Mouse (Mus musculus): Measurements from ENCODE around the gene Zbtb16. TPM values are rescaled to one million over a fixed set of nuclear protein-coding genes. Genes with fewer than 3 reads are reported as not detected.

Gene Zbtb16
- total and polyA plus RNA-seq, 3 experiments = 0.34 to 3.0 (median 0.90) TPM

DNA sequence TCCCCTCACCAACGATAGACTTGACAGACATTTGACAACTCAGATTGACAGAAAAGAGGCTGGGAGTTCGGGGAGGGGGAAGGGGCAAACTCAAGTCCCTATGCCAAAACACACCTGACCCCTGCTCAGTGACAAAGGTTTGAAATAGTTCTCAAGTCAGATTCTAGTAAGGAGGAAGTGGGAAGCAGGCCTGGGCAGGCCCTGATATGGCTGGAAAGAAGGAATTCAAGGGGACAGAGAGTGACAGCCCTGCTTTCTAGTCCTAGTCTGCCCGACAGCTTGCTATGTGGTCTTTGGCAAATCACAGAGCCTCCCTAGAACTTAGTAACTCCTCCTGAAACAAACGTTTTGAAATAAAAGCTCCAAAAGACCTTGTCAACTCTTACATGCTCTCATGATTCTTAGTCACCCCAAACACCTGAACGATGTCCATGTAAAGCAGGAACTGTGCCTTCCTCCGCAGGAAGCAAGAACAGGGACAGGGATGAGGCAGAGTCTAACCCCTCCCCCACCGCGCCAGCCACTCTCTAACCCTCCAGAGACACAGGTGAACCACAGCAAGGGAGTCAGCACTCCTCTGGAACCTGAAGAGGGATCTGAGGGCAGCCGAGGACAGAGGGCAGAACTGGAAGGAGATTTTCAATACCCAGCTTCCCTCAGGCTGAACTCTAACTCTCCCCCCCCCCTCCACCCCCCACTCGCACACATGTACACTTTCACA lies 19.2 kb downstream of the Zbtb16 start:
- Histone ChIP-seq H3K27me3 (replicated peaks) (no peaks in the 10 kb centered on the region), H3K9ac (ENCODE audit: insufficient read depth, low read depth) (peak overlapping the region; percentile 34), H3K9me3 (replicated peaks; ENCODE audit: low read length) (no peaks in the 10 kb centered on the region), H3K4me1 (ENCODE audit: control insufficient read depth in 1 of 2, insufficient read depth in 2 of 2) (peaks cover 37 to 64% of the 10 kb centered on the region in 2 experiments), H3K4me3 (replicated peaks in 1 of 3; ENCODE audit: low read depth in 2 of 3, low read length in 2 of 3, poor library complexity in 1 of 3) (peak overlapping the region in 1 of 3 experiments; percentile 45), H3K4me2 (ENCODE audit: insufficient read depth, low read depth, poor library complexity, severe bottlenecking) (peak overlapping the region; percentile 87), H3K27ac (ENCODE audit: insufficient read depth, low read depth) (peak overlapping the region; percentile 98), H3K36me3 (replicated peaks in 1 of 2; ENCODE audit: control insufficient read depth in 1 of 2, insufficient read depth in 1 of 2, low read length in 1 of 2) (no peaks in the 10 kb centered on the region), H3K79me2 (replicated peaks; ENCODE audit: control insufficient read depth, extremely low read depth, insufficient read depth, poor library complexity, severe bottlenecking) (peaks cover 18% of the 10 kb centered on the region)
- TF ChIP-seq RCOR1 (conservative IDR thresholded peaks at IDR 0.05; ENCODE audit: low read depth, low read length) (no peak), KAT2A (IDR thresholded peaks at IDR 0.05; ENCODE audit: insufficient replicate concordance, low read length) (no peak), CHD2 (IDR thresholded peaks at IDR 0.05; ENCODE audit: low read length) (peak; percentile 76)
- dilution Hi-C loops (cut with MboI; ENCODE audit: extremely low pct_ligation_motif_present, extremely low pct_unique_long_range_greater_than_20kb, low sequenced_read_pairs) = no loop called here
- in situ Hi-C loops (cut with MboI; ENCODE audit: low pct_ligation_motif_present, low pct_unique_long_range_greater_than_20kb, low sequenced_read_pairs) = no loop called here
- DNase-seq (ENCODE audit: extremely low read depth) = peak; percentile 66

DNA sequence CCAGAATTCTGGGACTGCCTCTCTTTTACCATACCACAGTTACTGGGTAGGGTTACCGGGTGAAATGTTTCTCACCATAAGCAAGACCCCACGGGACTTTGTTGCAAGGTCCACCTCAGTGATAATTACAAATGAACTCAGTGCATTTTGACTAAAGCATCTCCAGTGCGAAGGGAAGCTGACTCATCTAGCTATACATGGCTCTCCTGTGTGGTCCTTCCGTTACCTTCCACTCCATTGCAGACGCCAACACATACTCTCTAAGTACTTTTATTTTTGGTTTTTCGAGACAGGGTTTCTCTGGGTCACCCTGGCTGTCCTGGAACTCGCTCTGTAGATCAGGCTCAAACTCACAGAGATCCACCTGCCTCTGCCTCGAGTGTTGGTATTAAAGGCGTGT lies 19.9 kb downstream of the Zbtb16 start:
- Histone ChIP-seq H3K27ac (ENCODE audit: insufficient read depth, low read depth) (peak overlapping the region; percentile 98), H3K4me3 (replicated peaks in 1 of 3; ENCODE audit: low read depth in 2 of 3, low read length in 2 of 3, poor library complexity in 1 of 3) (peak overlapping the region in 1 of 3 experiments; percentile 23)
- in situ Hi-C loops (cut with MboI; ENCODE audit: low pct_ligation_motif_present, low pct_unique_long_range_greater_than_20kb, low sequenced_read_pairs) = no loop called here

DNA sequence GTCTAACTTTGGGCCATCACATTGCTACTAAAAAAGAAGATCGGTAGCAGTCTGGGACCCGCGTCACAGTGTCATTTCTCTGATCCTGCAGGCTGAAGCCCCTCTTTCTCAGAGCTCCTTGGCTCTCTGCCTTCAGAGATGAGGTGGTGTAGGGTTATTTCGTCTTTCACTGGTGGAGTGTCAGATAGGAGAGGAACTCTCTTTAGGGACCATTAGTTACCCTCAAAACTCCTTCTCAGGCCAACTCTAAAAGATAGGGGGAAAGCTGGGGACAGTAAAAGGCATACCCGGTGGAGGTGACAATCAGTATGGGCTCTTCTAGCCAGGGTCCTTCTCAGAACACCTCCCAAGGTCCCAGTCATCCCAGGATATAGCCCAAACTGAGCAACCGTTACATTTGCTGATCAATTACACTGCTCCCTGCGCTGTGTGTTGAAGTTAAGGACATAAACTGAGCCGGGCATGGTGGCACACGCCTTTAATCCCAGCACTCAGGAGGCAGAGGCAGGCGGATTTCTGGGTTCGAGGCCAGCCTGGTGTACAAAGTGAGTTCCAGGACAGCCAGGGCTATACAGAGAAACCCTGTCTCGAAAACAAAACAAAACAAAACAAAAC lies 21.0 kb downstream of the Zbtb16 start:
- no peak overlapping the region for H3K9ac ChIP-seq (ENCODE audit: insufficient read depth, low read depth)
- peaks cover 13% of the 10 kb centered on the region for H3K79me2 ChIP-seq (replicated peaks; ENCODE audit: control insufficient read depth, extremely low read depth, insufficient read depth, poor library complexity, severe bottlenecking)
- no peaks in the 10 kb centered on the region for H3K27me3 ChIP-seq (replicated peaks)
- dilution Hi-C loops (cut with MboI; ENCODE audit: extremely low pct_ligation_motif_present, extremely low pct_unique_long_range_greater_than_20kb, low sequenced_read_pairs) = no loop called here
- no peak for DNase-seq (ENCODE audit: extremely low read depth)
- in situ Hi-C loops (cut with MboI; ENCODE audit: low pct_ligation_motif_present, low pct_unique_long_range_greater_than_20kb, low sequenced_read_pairs) = no loop called here
- H3K27ac ChIP-seq (ENCODE audit: insufficient read depth, low read depth) = no peak overlapping the region
- no peaks in the 10 kb centered on the region for H3K9me3 ChIP-seq (replicated peaks; ENCODE audit: low read length)
- no peak overlapping the region for H3K4me3 ChIP-seq (replicated peaks in 1 of 3; ENCODE audit: low read depth in 2 of 3, low read length in 2 of 3, poor library complexity in 1 of 3)
- H3K36me3 ChIP-seq (replicated peaks in 1 of 2; ENCODE audit: control insufficient read depth in 1 of 2, insufficient read depth in 1 of 2, low read length in 1 of 2) = peaks cover 0 to 4% of the 10 kb centered on the region in 2 experiments
- peaks cover 32 to 46% of the 10 kb centered on the region in 2 experiments for H3K4me1 ChIP-seq (ENCODE audit: control insufficient read depth in 1 of 2, insufficient read depth in 2 of 2)
- TF ChIP-seq CHD2 (IDR thresholded peaks at IDR 0.05; ENCODE audit: low read length) (no peak), NRF1 (IDR thresholded peaks at IDR 0.05; ENCODE audit: low read depth, low read length) (no peak), MYC (IDR thresholded peaks at IDR 0.05; ENCODE audit: low read depth, low read length) (no peak), KAT2A (IDR thresholded peaks at IDR 0.05; ENCODE audit: insufficient replicate concordance, low read length) (no peak), TCF12 (IDR thresholded peaks at IDR 0.05; ENCODE audit: low read depth, low read length) (no peak), BHLHE40 (IDR thresholded peaks at IDR 0.05; ENCODE audit: low read depth, low read length) (no peak), MAX (IDR thresholded peaks at IDR 0.05; ENCODE audit: low read length) (no peak), ZMIZ1 (IDR thresholded peaks at IDR 0.05; ENCODE audit: low read depth, low read length) (no peak), E2F4 (IDR thresholded peaks at IDR 0.05; ENCODE audit: insufficient replicate concordance, low read depth, low read length) (no peak), ZKSCAN1 (IDR thresholded peaks at IDR 0.05; ENCODE audit: borderline replicate concordance, low read depth, low read length) (no peak), JUND (conservative IDR thresholded peaks at IDR 0.05; ENCODE audit: low read depth, low read length) (no peak), ZC3H11A (IDR thresholded peaks at IDR 0.05; ENCODE audit: low read depth, low read length) (no peak), MEF2A (IDR thresholded peaks at IDR 0.05; ENCODE audit: borderline replicate concordance, low read depth, low read length) (no peak), POLR2AphosphoS2 (IDR thresholded peaks at IDR 0.05; ENCODE audit: low read depth, low read length) (no peak), JUN (IDR thresholded peaks at IDR 0.05; ENCODE audit: insufficient read depth, low read depth, low read length) (no peak), UBTF (IDR thresholded peaks at IDR 0.05; ENCODE audit: low read depth, low read length) (no peak)
- no peak overlapping the region for H3K4me2 ChIP-seq (ENCODE audit: insufficient read depth, low read depth, poor library complexity, severe bottlenecking)

More for the DNA sequence above, 19.9 kb downstream of the Zbtb16 start:
- H3K9ac ChIP-seq (ENCODE audit: insufficient read depth, low read depth) = no peak overlapping the region
- H3K27me3 ChIP-seq (replicated peaks) = no peaks in the 10 kb centered on the region
- dilution Hi-C loops (cut with MboI; ENCODE audit: extremely low pct_ligation_motif_present, extremely low pct_unique_long_range_greater_than_20kb, low sequenced_read_pairs) = no loop called here
- no peaks in the 10 kb centered on the region for H3K9me3 ChIP-seq (replicated peaks; ENCODE audit: low read length)
- peak overlapping the region; percentile 87 for H3K4me2 ChIP-seq (ENCODE audit: insufficient read depth, low read depth, poor library complexity, severe bottlenecking)
- H3K4me1 ChIP-seq (ENCODE audit: control insufficient read depth in 1 of 2, insufficient read depth in 2 of 2) = peaks cover 35 to 57% of the 10 kb centered on the region in 2 experiments
- no peak for TF ChIP-seq ZNF384 (IDR thresholded peaks at IDR 0.05; ENCODE audit: low read depth, low read length)
- no peak for TF ChIP-seq CTCF (conservative IDR thresholded peaks at IDR 0.05 in 1 of 2, IDR thresholded peaks at IDR 0.05 in 1 of 2; ENCODE audit: low read depth in 2 of 2, low read length in 2 of 2)
- no peak for TF ChIP-seq NRF1 (IDR thresholded peaks at IDR 0.05; ENCODE audit: low read depth, low read length)
- TF ChIP-seq ELF1 (IDR thresholded peaks at IDR 0.05; ENCODE audit: low read depth, low read length) = no peak
- no peak for TF ChIP-seq CHD1 (IDR thresholded peaks at IDR 0.05; ENCODE audit: low read depth, low read length)
- TF ChIP-seq ETS1 (conservative IDR thresholded peaks at IDR 0.05; ENCODE audit: low read depth, low read length) = no peak
- TF ChIP-seq E2F4 (IDR thresholded peaks at IDR 0.05; ENCODE audit: insufficient replicate concordance, low read depth, low read length) = no peak
- TF ChIP-seq RAD21 (IDR thresholded peaks at IDR 0.05; ENCODE audit: low read depth, low read length) = no peak
- no peak for TF ChIP-seq USF2 (conservative IDR thresholded peaks at IDR 0.05; ENCODE audit: low read depth, low read length)
- no peak for TF ChIP-seq CHD2 (IDR thresholded peaks at IDR 0.05; ENCODE audit: low read length)
- no peak for TF ChIP-seq IRF4 (IDR thresholded peaks at IDR 0.05; ENCODE audit: low read depth, low read length)
- H3K36me3 ChIP-seq (replicated peaks in 1 of 2; ENCODE audit: control insufficient read depth in 1 of 2, insufficient read depth in 1 of 2, low read length in 1 of 2) = peaks cover 0 to 2% of the 10 kb centered on the region in 2 experiments
- DNase-seq (ENCODE audit: extremely low read depth) = no peak
- peaks cover 16% of the 10 kb centered on the region for H3K79me2 ChIP-seq (replicated peaks; ENCODE audit: control insufficient read depth, extremely low read depth, insufficient read depth, poor library complexity, severe bottlenecking)
